Mouse (Mus musculus): ENCODE results near the gene Dydc2. TPM values are rescaled to one million over a fixed set of nuclear protein-coding genes. Genes with fewer than 3 reads are reported as not detected.

Dydc2 gene
- polyA plus RNA-seq (2012; rRNA removed): 34.6 and 36.9 TPM in 2 replicates

- no peaks in the 10 kb centered on the region for H3K36me3 ChIP-seq (ENCODE audit: control insufficient read depth, insufficient read depth, low read length)
- H3K4me3 ChIP-seq (ENCODE audit: control insufficient read depth, low read depth, low read length): peak within 1 kb of the TSS; percentile 68
- TF ChIP-seq POLR2A (IDR thresholded peaks at IDR 0.05; ENCODE audit: control insufficient read depth, low read depth, low read length) (no peak), CTCF (IDR thresholded peaks at IDR 0.05; ENCODE audit: control insufficient read depth, insufficient read depth, insufficient replicate concordance, low read depth, low read length) (no peak)
- H3K27me3 ChIP-seq (ENCODE audit: control insufficient read depth, insufficient read depth, low read length): no peaks in the 10 kb centered on the region
- peaks cover 6% of the 10 kb centered on the region for H3K4me1 ChIP-seq (ENCODE audit: control insufficient read depth, insufficient read depth, low read length)
- no peak within 1 kb of the TSS for H3K27ac ChIP-seq (ENCODE audit: control insufficient read depth, insufficient read depth, low read depth, low read length)
Observed at GRCm38 (mm10) chr14:41069108-41069507, at the start of gene Dydc2. Gene Dydc2, minus strand, starts transcription at chr14:41069208.

DNA sequence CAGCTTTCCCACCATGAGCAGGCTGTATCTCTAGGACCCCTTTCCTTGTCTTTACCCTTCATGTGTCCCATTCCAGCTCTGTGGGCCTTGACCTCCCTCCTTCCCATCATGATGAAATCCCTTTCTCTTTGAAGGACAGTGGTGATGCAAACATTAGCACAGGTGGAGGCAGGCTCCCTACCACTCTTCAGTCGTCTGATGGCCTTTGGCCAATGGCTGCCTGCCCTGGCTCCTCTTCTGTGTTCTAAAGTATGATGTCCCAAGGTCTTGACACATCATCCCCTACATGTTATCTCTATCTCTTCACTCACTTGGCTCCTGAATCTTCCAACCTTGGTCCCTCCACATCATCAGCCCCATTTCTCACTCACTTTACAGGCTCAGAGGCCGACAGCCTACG is 47.3 kb upstream of the Dydc2 start:
- Histone ChIP-seq H3K4me3 (ENCODE audit: control insufficient read depth, low read depth, low read length) (no peak overlapping the region), H3K27me3 (ENCODE audit: control insufficient read depth, insufficient read depth, low read length) (no peaks in the 10 kb centered on the region), H3K27ac (ENCODE audit: control insufficient read depth, insufficient read depth, low read depth, low read length) (no peak overlapping the region), H3K36me3 (ENCODE audit: control insufficient read depth, insufficient read depth, low read length) (no peaks in the 10 kb centered on the region), H3K4me1 (ENCODE audit: control insufficient read depth, insufficient read depth, low read length) (no peaks in the 10 kb centered on the region)
- TF ChIP-seq POLR2A (IDR thresholded peaks at IDR 0.05; ENCODE audit: control insufficient read depth, low read depth, low read length) (no peak), CTCF (IDR thresholded peaks at IDR 0.05; ENCODE audit: control insufficient read depth, insufficient read depth, insufficient replicate concordance, low read depth, low read length) (no peak)

- Histone ChIP-seq H3K4me1 (ENCODE audit: control insufficient read depth, insufficient read depth, low read length) (no peaks in the 10 kb centered on the region), H3K27me3 (ENCODE audit: control insufficient read depth, insufficient read depth, low read length) (no peaks in the 10 kb centered on the region), H3K4me3 (ENCODE audit: control insufficient read depth, low read depth, low read length) (no peak overlapping the region), H3K27ac (ENCODE audit: control insufficient read depth, insufficient read depth, low read depth, low read length) (no peak overlapping the region), H3K36me3 (ENCODE audit: control insufficient read depth, insufficient read depth, low read length) (no peaks in the 10 kb centered on the region)
- TF ChIP-seq CTCF (IDR thresholded peaks at IDR 0.05; ENCODE audit: control insufficient read depth, insufficient read depth, insufficient replicate concordance, low read depth, low read length) (no peak), POLR2A (IDR thresholded peaks at IDR 0.05; ENCODE audit: control insufficient read depth, low read depth, low read length) (no peak)
Observed at GRCm38 (mm10) chr14:41112944-41113343, 43.9 kb upstream of the Dydc2 start.

GRCm38 (mm10) chr14:41111031-41111668 is 42.1 kb upstream of the Dydc2 start:
- no peaks in the 10 kb centered on the region for H3K27me3 ChIP-seq (ENCODE audit: control insufficient read depth, insufficient read depth, low read length)
- H3K36me3 ChIP-seq (ENCODE audit: control insufficient read depth, insufficient read depth, low read length): no peaks in the 10 kb centered on the region
- TF ChIP-seq CTCF (IDR thresholded peaks at IDR 0.05; ENCODE audit: control insufficient read depth, insufficient read depth, insufficient replicate concordance, low read depth, low read length) (no peak), POLR2A (IDR thresholded peaks at IDR 0.05; ENCODE audit: control insufficient read depth, low read depth, low read length) (no peak)
- H3K4me1 ChIP-seq (ENCODE audit: control insufficient read depth, insufficient read depth, low read length): no peaks in the 10 kb centered on the region
- H3K4me3 ChIP-seq (ENCODE audit: control insufficient read depth, low read depth, low read length): no peak overlapping the region
- H3K27ac ChIP-seq (ENCODE audit: control insufficient read depth, insufficient read depth, low read depth, low read length): no peak overlapping the region

DNA sequence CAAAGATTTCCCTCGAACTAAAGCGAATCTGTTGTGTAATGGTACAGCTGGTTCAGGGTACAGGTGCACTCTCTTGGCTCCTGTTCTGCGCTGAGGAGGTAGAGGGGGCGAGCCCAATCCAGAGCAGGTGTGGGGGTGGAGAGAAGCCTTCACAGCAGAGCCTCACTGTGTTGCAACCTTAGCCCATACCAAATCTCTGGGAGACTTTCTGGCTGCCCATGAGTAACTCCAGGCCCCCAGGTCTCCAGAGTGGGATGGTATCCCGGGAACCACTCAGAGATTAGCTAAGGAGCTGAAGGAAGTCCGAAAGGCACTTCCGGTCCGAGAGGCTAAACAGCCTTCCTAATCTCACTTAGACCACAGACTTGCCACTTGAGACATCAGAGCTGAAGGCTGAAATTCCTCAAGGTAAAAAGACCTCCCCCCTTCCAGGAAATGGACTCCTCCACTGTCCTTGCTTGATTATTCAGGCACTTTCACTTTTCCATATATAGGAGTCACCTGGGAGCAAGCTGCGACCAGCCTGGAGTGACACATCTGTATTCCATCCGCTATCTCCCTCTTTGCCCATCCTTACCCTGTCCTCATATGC is 35.9 kb upstream of the Dydc2 start, which contains the start of gene Mat1a:
Mat1a (plus strand) TSS at position 183 of the 592 bp plus-strand sequence.
- TF ChIP-seq POLR2A (IDR thresholded peaks at IDR 0.05; ENCODE audit: control insufficient read depth, low read depth, low read length): no peak
- TF ChIP-seq CTCF (IDR thresholded peaks at IDR 0.05; ENCODE audit: control insufficient read depth, insufficient read depth, insufficient replicate concordance, low read depth, low read length): no peak
- no peaks in the 10 kb centered on the region for H3K27me3 ChIP-seq (ENCODE audit: control insufficient read depth, insufficient read depth, low read length)
- H3K27ac ChIP-seq (ENCODE audit: control insufficient read depth, insufficient read depth, low read depth, low read length): no peak within 1 kb of the TSS
- no peak within 1 kb of the TSS for H3K4me3 ChIP-seq (ENCODE audit: control insufficient read depth, low read depth, low read length)
- H3K36me3 ChIP-seq (ENCODE audit: control insufficient read depth, insufficient read depth, low read length): no peaks in the 10 kb centered on the region
- H3K4me1 ChIP-seq (ENCODE audit: control insufficient read depth, insufficient read depth, low read length): peaks cover 2% of the 10 kb centered on the region; the same call in 1 of the 2 replicates

GRCm38 (mm10) chr14:41102269-41102668 is 33.3 kb upstream of the Dydc2 start:
- TF ChIP-seq POLR2A (IDR thresholded peaks at IDR 0.05; ENCODE audit: control insufficient read depth, low read depth, low read length): no peak
- no peaks in the 10 kb centered on the region for H3K36me3 ChIP-seq (ENCODE audit: control insufficient read depth, insufficient read depth, low read length)
- no peaks in the 10 kb centered on the region for H3K27me3 ChIP-seq (ENCODE audit: control insufficient read depth, insufficient read depth, low read length)

DNA sequence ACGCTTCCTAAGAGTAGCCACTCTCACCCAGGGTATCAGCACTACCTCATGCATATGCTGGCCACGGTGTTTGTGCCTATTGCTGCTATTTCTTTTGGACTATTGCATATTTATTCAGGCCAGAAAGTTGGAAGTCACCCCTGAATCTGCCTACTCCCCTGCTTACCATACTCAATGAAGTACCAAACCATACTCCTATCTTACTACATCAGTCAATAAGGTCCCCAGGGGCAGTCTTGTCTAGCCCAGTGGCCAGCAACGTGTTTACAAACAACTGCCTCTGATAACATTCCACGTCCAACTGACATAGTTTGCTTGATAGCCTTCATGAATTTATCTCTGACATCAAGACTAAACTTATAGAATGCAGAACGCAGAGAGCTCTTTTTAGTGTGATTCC is 32.2 kb upstream of the Dydc2 start:
- H3K27ac ChIP-seq (ENCODE audit: control insufficient read depth, insufficient read depth, low read depth, low read length): no peak overlapping the region
- H3K4me1 ChIP-seq (ENCODE audit: control insufficient read depth, insufficient read depth, low read length): peaks cover 2% of the 10 kb centered on the region; the same call in 1 of the 2 replicates
- no peaks in the 10 kb centered on the region for H3K36me3 ChIP-seq (ENCODE audit: control insufficient read depth, insufficient read depth, low read length)
- no peak for TF ChIP-seq CTCF (IDR thresholded peaks at IDR 0.05; ENCODE audit: control insufficient read depth, insufficient read depth, insufficient replicate concordance, low read depth, low read length)
- no peak for TF ChIP-seq POLR2A (IDR thresholded peaks at IDR 0.05; ENCODE audit: control insufficient read depth, low read depth, low read length)
- no peak overlapping the region for H3K4me3 ChIP-seq (ENCODE audit: control insufficient read depth, low read depth, low read length)
- no peaks in the 10 kb centered on the region for H3K27me3 ChIP-seq (ENCODE audit: control insufficient read depth, insufficient read depth, low read length)

More at GRCm38 (mm10) chr14:41102269-41102668, 33.3 kb upstream of the Dydc2 start:
- peaks cover 2% of the 10 kb centered on the region; the same call in 1 of the 2 replicates for H3K4me1 ChIP-seq (ENCODE audit: control insufficient read depth, insufficient read depth, low read length)
- no peak overlapping the region for H3K4me3 ChIP-seq (ENCODE audit: control insufficient read depth, low read depth, low read length)
- no peak overlapping the region for H3K27ac ChIP-seq (ENCODE audit: control insufficient read depth, insufficient read depth, low read depth, low read length)
